Mouse (Mus musculus) heart, embryonic 16.5 days (tissue): ENCODE results near the gene 4922502D21Rik. TPM values are rescaled to one million over a fixed set of nuclear protein-coding genes. Genes with fewer than 3 reads are reported as not detected.

Experiments
- ATAC-seq: fragments of 200-750 bp; cut with Nextera tagmentation; replicated peaks from 2 replicates; pipeline ENCODE4 v1.8.0; 2017; ENCODE audit warnings: moderate number of reproducible peaks; ENCODE audit not compliant: insufficient read depth, low FRiP score; ENCODE audit errors: extremely low read depth
- H3K27ac ChIP-seq: fragments of 300-500 bp; sonication (generic); 2 replicates; pipeline ENCODE4 v1.5.1; 2014; ENCODE audit warnings: mild to moderate bottlenecking, low read length, control low read depth, moderate library complexity
- H3K27me3 ChIP-seq: fragments of 300-500 bp; sonication (generic); 2 replicates; pipeline ENCODE4 v1.6.1; 2014; ENCODE audit warnings: low read length, mixed read lengths; ENCODE audit not compliant: control insufficient read depth, insufficient read depth
- H3K36me3 ChIP-seq: fragments of 300-500 bp; sonication (generic); 2 replicates; pipeline ENCODE4 v1.6.1; 2014; ENCODE audit not compliant: control insufficient read depth, insufficient read depth
- H3K4me1 ChIP-seq: fragments of 300-500 bp; sonication (generic); 2 replicates; pipeline ENCODE4 v1.6.1; 2014; ENCODE audit warnings: low read length, mixed read lengths; ENCODE audit not compliant: control insufficient read depth, insufficient read depth
- H3K4me2 ChIP-seq: fragments of 300-500 bp; sonication (generic); 2 replicates; pipeline ENCODE4 v1.6.1; 2014; ENCODE audit warnings: low read depth, mild to moderate bottlenecking, control low read depth, low read length
- H3K4me3 ChIP-seq: fragments of 300-500 bp; sonication (generic); 2 replicates; pipeline ENCODE4 v1.5.1; 2014; ENCODE audit warnings: mild to moderate bottlenecking, control low read depth, low read length
- H3K9ac ChIP-seq: fragments of 300-500 bp; sonication (generic); 2 replicates; pipeline ENCODE4 v1.6.1; 2014; ENCODE audit warnings: low read length, control low read depth
- H3K9me3 ChIP-seq: fragments of 300-500 bp; sonication (generic); replicated peaks from 2 replicates; pipeline ENCODE4 v1.6.1; 2016; ENCODE audit warnings: low read length; ENCODE audit not compliant: control insufficient read depth
- WGBS: fragments of 180-500 bp; shearing (Covaris S2); extraction: QIAGEN DNeasy Blood & Tissue Kit; methylation state at CpG from one replicate; pipeline ENCODE4 v1.1.7; 2014; 5-methylcytosine and 5-hydroxymethylcytosine counted together
- polyA plus RNA-seq: library from polyadenylated mRNA; unstranded; fragments of >200 nt; fragmentation: Nextera tagmentation; extraction: Ambion mirVana; gene quantifications from 2 replicates; pipeline ENCODE4 v1.2.1, GENCODE M21; 2015

The 4922502D21Rik gene
- not detected in 2 replicates for polyA plus RNA-seq

DNA sequence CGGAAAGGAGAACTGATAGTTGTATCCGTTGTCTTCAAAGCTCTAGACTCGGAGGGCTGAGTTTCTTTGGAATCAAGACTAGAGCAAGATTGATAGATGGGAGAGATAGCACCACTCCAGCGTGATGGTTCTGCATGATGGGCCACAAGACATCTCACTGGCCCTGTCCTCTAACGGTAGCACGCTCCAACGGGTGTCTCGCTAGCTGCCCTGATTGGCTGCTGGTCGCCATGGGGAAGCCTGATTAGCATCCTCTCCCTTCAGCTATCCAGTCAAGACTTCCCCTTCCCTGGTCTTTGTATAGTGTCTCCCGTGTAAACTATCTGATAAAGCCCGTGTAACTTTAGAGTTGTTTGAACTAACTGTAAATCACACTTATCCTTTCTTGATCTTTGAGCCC is at the start of gene 4922502D21Rik:
Gene 4922502D21Rik, minus strand, starts transcription at position 187 of the 400 bp plus-strand sequence.
- no peak within 1 kb of the TSS for H3K27ac ChIP-seq
- H3K4me3 ChIP-seq = no peak within 1 kb of the TSS
- no peaks in the 10 kb centered on the region; the same call in 1 of the 2 replicates for H3K4me1 ChIP-seq
- no peak within 1 kb of the TSS for H3K4me2 ChIP-seq
- H3K27me3 ChIP-seq = no peaks in the 10 kb centered on the region
- 47% methylated on average over 11 of the region's 11 CpGs for WGBS
- H3K9me3 ChIP-seq = no peaks in the 10 kb centered on the region
- no peaks in the 10 kb centered on the region for H3K36me3 ChIP-seq
- H3K9ac ChIP-seq = no peak within 1 kb of the TSS
- ATAC-seq = no peak

- no peaks in the 10 kb centered on the region for H3K36me3 ChIP-seq
- H3K4me3 ChIP-seq = no peak overlapping the region
- H3K4me2 ChIP-seq = no peak overlapping the region
- no peaks in the 10 kb centered on the region for H3K4me1 ChIP-seq
- no peak overlapping the region for H3K9ac ChIP-seq
- no peaks in the 10 kb centered on the region for H3K27me3 ChIP-seq
- 62% methylated on average over 4 of the region's 4 CpGs for WGBS
- peaks cover 5% of the 10 kb centered on the region; the same call in 1 of the 2 replicates for H3K9me3 ChIP-seq
- no peak for ATAC-seq
- no peak overlapping the region for H3K27ac ChIP-seq
These were observed 48.9 kb upstream of the 4922502D21Rik start for GRCm38 (mm10) chr6:129380454-129380853.

- Histone ChIP-seq H3K9ac (no peak overlapping the region), H3K4me1 (no peaks in the 10 kb centered on the region), H3K4me3 (no peak overlapping the region), H3K4me2 (no peak overlapping the region), H3K36me3 (no peaks in the 10 kb centered on the region), H3K9me3 (peaks cover 5% of the 10 kb centered on the region; the same call in 1 of the 2 replicates), H3K27me3 (no peaks in the 10 kb centered on the region), H3K27ac (no peak overlapping the region)
- WGBS = 62% methylated on average over 2 of the region's 2 CpGs
- no peak for ATAC-seq
These were observed 43.4 kb upstream of the 4922502D21Rik start for GRCm38 (mm10) chr6:129374937-129375471.

GRCm38 (mm10) chr6:129369374-129370132 is 38.0 kb upstream of the 4922502D21Rik start:
- no peak overlapping the region for H3K4me3 ChIP-seq

GRCm38 (mm10) chr6:129365959-129366359 is 34.4 kb upstream of the 4922502D21Rik start:
- H3K4me3 ChIP-seq = no peak overlapping the region
- WGBS = 12% methylated on average over 6 of the region's 6 CpGs
- no peaks in the 10 kb centered on the region for H3K36me3 ChIP-seq
- no peaks in the 10 kb centered on the region for H3K9me3 ChIP-seq
- H3K27me3 ChIP-seq = no peaks in the 10 kb centered on the region
- no peak overlapping the region for H3K4me2 ChIP-seq
- ATAC-seq = no peak
- 0 out of 2 replicates have a peak, but pooled peaks cover 3% of the 10 kb centered on the region for H3K4me1 ChIP-seq
- no peak overlapping the region for H3K9ac ChIP-seq
- H3K27ac ChIP-seq = no peak overlapping the region

More at GRCm38 (mm10) chr6:129369374-129370132, 38.0 kb upstream of the 4922502D21Rik start:
- Histone ChIP-seq H3K4me1 (0 out of 2 replicates have a peak, but pooled peaks cover 3% of the 10 kb centered on the region), H3K36me3 (no peaks in the 10 kb centered on the region), H3K27ac (no peak overlapping the region), H3K4me2 (no peak overlapping the region), H3K27me3 (no peaks in the 10 kb centered on the region), H3K9ac (no peak overlapping the region), H3K9me3 (no peaks in the 10 kb centered on the region)
- no peak for ATAC-seq
- WGBS = 60% methylated on average over 7 of the region's 7 CpGs

DNA sequence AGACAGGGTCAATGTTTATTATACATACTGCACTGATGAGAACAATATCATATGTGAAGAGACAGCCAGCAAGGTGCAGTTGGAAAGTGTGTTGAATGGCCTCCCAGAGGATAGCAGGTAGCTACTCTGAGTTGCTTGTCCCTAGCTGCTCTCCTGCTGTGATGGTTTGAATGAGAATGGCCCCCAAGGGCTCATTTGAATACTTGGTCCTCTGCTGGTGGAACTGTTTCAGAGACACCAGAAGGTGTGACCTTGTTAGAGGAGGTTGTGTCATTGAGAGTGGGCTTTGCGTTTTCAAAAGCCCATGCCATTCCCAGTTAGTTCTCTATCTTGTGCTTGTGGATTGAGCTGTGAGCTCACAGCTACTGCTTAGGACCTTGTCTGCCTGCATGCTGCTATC is 32.3 kb upstream of the 4922502D21Rik start:
- Histone ChIP-seq H3K4me1 (no peaks in the 10 kb centered on the region), H3K4me2 (no peak overlapping the region), H3K9me3 (no peaks in the 10 kb centered on the region), H3K4me3 (no peak overlapping the region), H3K9ac (no peak overlapping the region), H3K36me3 (no peaks in the 10 kb centered on the region), H3K27me3 (no peaks in the 10 kb centered on the region), H3K27ac (no peak overlapping the region)
- WGBS = 23% methylated on average over 1 of the region's 1 CpGs
- ATAC-seq = no peak

DNA sequence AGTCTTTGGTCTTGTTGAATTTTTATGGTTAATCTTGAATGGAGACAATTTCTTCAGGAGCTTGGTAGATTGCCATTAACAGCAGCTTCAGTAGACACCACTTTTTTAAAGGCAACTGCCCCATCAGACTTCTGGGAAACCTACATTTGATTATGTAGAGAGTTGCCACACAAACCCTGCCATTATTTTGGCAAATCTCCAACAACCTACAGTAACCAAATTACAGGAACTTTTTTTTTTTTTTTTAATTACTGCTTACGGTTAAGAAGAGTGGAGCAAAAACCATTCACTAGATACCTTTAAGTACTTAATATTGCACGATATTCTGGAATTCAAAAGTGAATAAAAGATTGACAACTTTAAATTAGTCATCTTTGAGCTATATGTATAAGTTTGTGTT is 27.9 kb upstream of the 4922502D21Rik start:
- 0 out of 2 replicates have a peak, but pooled peaks cover 2% of the 10 kb centered on the region for H3K9me3 ChIP-seq
- H3K4me2 ChIP-seq = no peak overlapping the region
- ATAC-seq = no peak
- no peak overlapping the region for H3K4me3 ChIP-seq
- no peak overlapping the region for H3K9ac ChIP-seq
- H3K36me3 ChIP-seq = no peaks in the 10 kb centered on the region
- no peak overlapping the region for H3K27ac ChIP-seq
- WGBS = 92% methylated on average over 2 of the region's 2 CpGs
- no peaks in the 10 kb centered on the region for H3K4me1 ChIP-seq
- H3K27me3 ChIP-seq = no peaks in the 10 kb centered on the region

- H3K27me3 ChIP-seq = no peaks in the 10 kb centered on the region
- no peak overlapping the region for H3K9ac ChIP-seq
- H3K4me3 ChIP-seq = no peak overlapping the region
- 0 out of 2 replicates have a peak, but pooled peaks cover 2% of the 10 kb centered on the region for H3K9me3 ChIP-seq
- no peak overlapping the region for H3K27ac ChIP-seq
- no peaks in the 10 kb centered on the region for H3K4me1 ChIP-seq
- no peak overlapping the region for H3K4me2 ChIP-seq
- no peak for ATAC-seq
- no peaks in the 10 kb centered on the region for H3K36me3 ChIP-seq
These were observed 24.8 kb upstream of the 4922502D21Rik start for GRCm38 (mm10) chr6:129356430-129356829.

DNA sequence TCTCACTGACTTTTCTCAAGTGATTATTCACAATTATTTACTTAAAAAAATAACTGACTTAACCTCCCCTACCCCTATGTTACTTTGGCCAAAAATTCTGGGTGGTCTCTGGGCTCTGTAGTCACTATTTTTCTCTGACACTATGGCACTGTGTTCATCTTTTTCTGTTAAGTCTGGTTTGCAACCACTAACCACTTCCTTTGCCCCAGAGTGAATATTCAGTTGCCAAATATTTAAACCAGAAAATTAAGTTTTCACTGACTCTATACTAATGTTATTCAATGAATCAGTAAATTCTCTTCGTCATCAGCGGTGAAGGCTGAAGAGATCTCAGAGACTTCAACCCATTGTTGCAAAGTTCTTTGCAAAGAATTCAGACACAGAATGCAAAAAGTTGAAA is 24.2 kb upstream of the 4922502D21Rik start:
- no peaks in the 10 kb centered on the region for H3K36me3 ChIP-seq
- no peaks in the 10 kb centered on the region for H3K27me3 ChIP-seq
- 87% methylated on average over 2 of the region's 2 CpGs for whole genome bisulfite sequencing
- no peak for ATAC-seq
- no peak overlapping the region for H3K4me2 ChIP-seq
- H3K9me3 ChIP-seq = 0 out of 2 replicates have a peak, but pooled peaks cover 2% of the 10 kb centered on the region
- no peak overlapping the region for H3K27ac ChIP-seq
- H3K9ac ChIP-seq = no peak overlapping the region
- no peak overlapping the region for H3K4me3 ChIP-seq
- H3K4me1 ChIP-seq = no peaks in the 10 kb centered on the region
